Mouse (Mus musculus) megakaryocyte, embryonic 14.5 days (primary cell): ENCODE data around the gene Tnrc6b.

Experiments used
- FLI1 ChIP-seq: IDR thresholded peaks from 2 replicates; pipeline ENCODE4 v1.6.1; 2012; ENCODE audit warnings: low read length, inconsistent platforms, mixed read lengths
- GATA1 ChIP-seq: IDR thresholded peaks from 3 replicates; pipeline ENCODE4 v1.6.1; 2012; ENCODE audit warnings: mixed read lengths, low read length, inconsistent platforms, borderline replicate concordance

- TF ChIP-seq GATA1 (no peak), FLI1 (no peak)
These were observed 96.0 kb downstream of the Tnrc6b start for GRCm38 (mm10) chr15:80807162-80807561.
